Mouse (Mus musculus): Measurements from ENCODE around the gene Sgms1.

Gene Sgms1

DNA sequence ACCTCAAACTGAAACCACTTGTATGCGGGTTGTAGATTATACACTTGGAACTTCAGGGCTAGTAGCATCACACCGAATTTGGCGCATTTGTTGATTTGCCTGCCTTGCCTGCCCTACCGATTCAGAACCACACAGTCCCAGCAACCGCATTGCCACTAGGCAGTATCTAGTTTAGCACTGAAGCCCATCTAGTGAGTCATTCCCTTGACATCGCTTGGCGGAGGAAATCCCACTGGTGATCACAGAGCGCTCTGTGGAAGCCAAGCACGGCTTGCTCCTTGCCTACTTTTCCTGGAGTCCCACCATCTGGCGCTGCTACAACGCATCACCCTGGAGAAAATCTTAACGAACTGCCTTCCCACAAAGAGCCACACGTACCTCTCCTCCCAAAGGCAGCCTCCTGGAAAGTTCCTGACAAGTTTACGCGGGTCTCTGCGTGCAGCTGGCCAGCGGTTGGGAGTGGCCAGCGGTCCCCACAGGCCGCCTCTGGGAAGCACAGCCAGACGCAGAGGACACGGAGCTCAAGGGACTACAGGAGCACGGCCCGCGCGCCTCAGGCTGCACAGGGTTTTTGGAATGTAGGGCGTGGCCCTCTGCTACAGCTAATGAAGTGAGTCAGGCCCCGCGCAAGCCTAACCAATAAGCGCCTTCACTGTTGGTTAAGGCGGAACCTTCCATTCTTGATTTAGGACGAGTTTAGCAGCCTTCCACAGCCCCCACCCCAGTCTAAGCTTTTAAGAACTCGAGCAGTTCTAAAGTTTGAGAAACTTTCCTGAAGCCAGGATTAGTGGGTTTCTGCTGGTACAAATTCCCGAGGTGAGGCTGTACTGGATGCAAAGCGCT lies 178.8 kb downstream of the Sgms1 start:
- peak; percentile 97 for DNase-seq (ENCODE audit: low spot score)

DNA sequence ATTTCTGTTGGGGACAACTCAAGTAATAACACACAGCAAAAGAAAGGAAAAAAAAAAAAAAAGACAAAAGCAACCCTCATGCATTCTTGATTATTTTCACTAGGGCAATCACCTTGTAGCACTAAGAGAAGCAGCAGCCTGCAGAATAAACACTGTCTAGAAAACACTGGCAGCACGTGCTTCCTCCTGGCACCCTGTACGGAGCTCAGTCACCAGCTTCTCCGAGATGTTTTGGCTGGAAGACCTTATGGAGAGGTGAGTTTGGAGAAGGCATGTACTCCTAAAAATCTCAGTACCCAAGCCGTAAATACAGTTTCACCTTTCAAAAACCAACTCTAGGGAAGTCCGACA lies 179.4 kb downstream of the Sgms1 start:
- peak; percentile 21 for DNase-seq (ENCODE audit: low spot score)

DNA sequence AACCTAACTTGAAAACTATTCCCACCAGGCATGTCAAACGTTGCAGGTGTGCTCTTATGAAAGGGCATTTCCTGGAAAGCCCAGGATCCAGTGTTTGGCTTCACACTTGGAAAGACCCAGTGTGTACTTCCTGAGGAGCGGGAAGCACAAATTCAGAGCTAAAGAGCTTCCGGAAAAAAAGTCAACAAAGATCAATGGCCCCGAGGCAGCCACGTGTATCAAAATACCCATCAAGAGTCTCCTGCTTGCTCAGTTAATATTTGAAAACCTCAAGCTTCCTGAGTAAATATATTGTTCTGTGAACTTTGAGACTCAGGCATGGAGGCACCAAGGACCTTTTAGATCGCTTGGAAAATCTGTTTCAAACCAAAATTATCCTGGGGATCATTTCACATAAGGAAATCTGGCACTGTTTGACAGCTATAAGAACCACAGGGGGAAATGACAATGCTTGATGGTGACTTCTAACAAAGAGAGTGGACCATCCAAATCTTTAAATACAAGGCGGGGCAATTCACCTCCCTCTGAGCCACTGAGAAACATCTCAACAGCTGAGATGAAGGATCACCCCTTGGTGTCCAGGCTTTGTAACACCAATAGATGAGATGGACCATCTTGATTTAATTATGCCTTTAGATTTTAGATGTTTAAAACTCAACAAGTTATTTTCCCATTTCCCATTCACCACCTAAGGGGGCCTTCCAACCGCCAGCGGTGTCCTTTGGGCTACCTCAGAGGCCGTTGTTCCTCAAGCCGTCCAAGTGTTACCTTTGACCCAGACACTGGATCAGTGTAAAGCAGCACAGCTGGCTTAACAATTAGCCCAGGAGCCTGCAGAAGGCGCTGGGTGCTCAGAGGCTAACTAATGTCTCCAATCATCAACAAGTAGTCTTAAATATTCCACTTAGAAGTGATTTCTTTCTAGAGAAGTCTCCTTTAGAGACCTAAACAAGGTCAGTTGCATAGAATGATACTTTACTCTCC lies 187.1 kb downstream of the Sgms1 start:
- DNase-seq (ENCODE audit: low spot score): no peak

DNA sequence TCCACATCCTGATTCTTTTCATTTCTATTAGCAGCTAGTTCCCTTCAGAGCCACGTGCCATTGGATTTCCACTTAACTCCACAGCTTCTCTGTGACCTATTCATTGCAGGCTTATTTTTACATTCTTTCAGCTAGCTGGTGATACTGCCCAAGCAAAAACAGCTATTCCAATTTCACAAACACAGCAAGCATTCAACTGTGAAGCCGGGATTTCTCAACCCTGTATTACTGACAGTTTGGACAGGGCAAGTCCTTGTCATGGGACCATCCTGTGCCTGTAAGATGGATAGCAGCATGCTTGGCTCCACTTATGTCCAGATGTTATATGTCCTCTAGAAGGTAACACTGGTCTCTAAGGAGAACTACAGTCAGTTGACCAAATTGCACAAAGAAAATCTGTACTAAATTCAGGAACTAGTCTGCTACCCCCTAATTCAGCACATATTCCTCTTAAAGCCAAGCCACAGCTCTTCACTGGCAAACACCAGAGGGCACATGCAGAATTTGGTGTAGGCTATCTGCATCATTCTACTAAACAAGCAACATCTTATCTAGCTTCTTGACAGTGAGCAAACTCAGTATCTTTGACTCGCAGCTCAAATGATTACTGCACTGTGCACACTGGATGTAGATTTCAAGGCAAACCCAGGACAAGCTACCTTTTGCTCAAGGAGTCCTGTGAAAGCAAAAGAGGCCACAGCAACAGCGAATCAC lies 189.5 kb downstream of the Sgms1 start:
- DNase-seq (ENCODE audit: low spot score): no peak

DNA sequence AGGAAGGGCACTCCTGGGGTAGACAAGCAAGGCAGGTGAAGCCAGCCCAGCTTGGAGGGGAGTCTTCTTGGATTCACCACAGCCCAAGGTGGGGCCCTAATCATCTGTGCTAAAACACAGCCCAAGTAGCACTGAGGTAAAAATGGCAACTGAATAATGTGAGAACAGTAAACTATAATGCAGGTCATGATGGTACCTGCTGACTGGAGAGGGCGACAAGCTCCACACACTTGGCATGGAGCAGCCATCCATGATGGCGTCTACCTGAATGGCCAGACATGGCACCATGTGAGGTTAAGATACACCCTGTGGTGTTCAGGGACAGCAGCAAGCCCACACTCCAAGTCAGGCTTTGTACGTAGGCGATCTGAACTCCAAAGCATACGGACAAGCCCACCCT lies 190.4 kb downstream of the Sgms1 start:
- no peak for DNase-seq (ENCODE audit: low spot score)

DNA sequence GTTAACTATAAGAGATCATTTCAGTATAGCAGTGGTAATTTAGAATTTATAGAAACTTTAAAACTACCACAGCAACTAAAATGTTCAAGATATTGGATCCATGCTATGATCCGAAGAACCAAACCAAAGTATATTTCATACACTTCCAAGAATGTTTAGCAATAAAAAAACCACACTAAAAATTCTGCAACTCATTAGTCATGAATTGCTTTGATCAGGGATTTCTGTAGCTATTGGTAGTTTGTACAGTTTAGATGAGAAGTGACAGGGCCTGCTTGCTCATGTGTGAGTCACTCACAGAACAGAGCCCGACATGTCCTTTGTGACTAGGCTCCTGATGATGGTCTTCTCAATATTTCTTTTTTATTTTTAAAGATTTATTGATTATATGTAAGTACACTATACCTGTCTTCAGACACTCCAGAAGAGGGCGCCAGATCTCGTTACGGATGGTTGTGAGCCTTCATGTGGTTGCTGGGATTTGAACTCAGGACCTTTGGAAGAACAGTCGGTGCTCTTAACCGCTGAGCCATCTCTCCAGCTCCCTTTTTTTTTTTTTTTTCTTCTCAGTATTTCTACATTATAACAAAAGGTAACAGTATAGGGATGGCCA lies 190.9 kb downstream of the Sgms1 start:
- no peak for DNase-seq (ENCODE audit: low spot score)

DNA sequence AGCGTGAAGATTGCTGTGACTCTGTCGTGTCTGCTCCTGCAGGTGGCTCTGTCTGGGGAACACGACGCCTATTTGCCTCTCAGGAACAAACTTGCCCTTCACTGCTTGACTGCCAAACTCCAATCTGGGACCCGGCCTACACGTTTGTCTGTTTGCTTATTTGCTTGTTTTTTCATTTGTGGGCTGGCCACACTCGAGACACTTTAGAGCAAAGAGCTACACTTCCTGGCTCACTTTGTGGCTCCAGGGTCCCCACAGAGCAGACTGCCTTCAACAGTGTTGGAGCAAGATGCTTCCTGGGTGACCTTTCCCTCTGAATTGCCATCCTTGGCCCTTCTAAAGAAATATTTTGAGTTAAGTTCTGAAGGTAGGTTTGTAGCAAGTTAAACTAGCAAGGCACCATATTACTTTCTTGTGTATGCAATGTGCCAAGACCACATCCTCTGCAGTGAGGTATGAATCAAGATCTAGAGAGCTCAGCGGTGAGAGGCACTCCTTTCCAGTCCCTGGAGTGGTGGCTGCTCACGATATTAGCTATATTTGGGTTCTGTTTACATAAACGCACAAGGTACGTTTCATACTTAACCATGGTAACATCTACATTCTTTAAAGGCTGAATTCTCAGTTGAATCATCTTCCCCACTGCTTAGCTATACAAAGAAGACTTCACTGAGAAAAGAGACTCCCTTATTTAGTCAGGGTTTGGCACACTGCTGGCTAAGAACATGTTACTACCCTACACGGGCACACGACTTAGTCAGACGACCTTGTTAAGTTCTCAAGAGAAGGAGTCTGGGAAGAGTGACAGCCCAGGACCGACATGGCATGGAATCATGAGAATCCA lies 192.3 kb downstream of the Sgms1 start:
- DNase-seq (ENCODE audit: low spot score): no peak

DNA sequence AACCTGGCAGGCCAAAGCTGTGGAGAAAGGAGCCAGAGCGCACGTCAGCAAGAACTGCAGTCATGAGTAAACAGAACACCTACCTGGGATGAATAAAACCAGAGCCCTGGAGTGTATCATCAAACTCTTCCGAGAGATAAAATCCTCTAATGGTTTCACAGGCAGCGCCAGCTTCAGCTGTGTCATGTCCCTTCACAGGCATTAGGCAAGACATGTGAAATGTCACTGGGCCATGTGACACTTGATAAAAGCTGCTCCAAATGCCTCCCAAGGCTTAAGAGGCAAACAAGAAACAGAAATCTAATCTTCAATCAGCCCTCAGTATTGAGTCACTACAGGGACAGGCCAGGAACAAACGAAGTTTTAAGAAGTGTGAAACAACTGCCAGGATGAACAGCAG lies 193.3 kb downstream of the Sgms1 start:
- DNase-seq (ENCODE audit: low spot score): no peak

DNA sequence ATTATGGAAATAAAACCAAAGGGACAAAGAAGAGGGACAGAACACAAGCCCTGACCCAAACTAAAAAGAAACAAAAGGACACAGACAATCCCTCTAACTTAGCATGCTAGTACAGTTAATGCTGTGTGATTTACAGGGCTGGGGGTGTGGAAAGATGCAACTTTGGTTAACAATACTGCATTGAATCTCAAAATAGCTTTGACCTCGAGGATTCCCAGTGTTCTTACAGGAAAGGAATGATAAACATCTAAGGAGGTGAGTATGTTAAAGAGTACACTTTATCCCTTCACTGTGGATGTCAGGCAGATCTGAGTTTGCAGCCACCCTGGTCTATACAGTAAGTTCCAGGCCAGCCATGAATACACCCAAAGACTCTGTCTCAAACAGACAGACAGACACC lies 194.7 kb downstream of the Sgms1 start:
- no peak for DNase-seq (ENCODE audit: low spot score)

DNA sequence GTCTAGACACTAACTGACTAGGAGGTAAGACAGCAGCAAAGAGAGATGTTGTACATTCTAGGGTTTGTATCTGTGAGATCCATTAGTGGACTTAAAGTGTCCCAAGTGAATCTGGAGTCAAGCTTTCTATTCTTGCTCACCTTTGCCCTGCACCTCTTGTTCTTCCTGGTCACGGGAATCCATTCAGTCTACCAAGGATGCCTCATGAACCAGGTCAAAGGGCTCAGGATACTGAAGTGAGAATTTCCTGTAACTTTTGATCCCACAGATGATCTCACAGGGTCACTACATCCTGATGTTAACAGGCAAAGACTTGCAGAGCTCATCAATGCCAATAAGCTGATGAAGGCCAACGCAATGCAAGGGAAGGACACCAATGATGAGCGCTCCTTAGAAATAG lies 195.4 kb downstream of the Sgms1 start:
- DNase-seq (ENCODE audit: low spot score): no peak

DNA sequence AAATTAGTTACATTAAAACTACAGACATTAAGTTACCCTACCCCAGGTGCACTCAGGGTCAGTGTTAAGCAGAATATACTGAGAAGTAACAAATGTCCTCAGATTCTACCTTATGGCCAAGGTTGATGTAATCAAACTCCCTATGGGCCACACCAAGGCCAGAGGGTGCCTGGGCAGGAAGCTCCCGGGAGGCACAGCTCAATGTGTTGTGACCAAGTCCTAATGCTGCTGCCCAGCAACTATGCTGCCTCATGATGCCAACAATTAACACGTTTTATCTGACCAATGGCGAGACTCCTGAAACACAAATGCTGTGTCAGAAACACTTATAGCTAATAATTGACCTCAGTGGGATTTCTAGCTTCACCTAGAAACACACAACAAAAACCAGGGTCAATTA lies 197.9 kb downstream of the Sgms1 start:
- no peak for DNase-seq (ENCODE audit: low spot score)

DNA sequence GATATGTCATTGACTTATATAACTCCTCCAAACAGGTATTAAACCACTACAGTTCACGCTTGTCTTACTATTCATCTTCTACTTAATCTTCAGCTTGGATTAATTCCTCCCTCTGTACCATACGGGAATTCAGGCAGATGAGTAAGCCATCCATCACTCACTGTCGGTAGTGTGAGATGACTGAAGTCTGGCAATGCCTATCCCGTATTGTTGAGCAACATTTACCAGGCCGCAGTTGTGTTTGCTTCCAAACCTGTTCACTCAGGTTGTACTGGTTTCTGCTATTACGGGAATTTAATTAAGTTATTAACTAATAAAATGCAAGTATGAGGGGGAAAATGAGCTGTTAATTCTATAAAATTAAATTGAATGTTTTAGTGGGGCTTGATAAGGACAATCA lies 199.6 kb downstream of the Sgms1 start:
- DNase-seq (ENCODE audit: low spot score): no peak

DNA sequence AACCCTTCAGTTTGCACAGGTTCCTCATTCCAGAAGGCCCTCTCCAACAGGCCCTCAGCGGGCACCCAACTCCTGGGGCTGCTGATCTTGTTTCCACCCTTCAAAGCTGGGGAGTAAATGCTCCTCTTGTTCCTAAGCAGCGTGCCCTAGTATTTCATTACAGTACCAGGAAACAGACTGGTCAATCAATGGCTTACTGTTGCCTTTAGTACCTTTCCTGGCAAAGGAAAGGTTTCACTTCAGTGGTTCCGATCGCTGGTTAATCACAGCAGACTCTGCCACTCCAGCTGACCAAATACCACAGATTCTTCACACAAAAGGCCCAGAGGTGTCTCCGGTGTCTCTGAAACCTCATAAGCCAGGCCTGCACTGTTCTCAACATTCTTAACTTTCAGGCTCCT lies 200.5 kb downstream of the Sgms1 start:
- no peak for DNase-seq (ENCODE audit: low spot score)

DNA sequence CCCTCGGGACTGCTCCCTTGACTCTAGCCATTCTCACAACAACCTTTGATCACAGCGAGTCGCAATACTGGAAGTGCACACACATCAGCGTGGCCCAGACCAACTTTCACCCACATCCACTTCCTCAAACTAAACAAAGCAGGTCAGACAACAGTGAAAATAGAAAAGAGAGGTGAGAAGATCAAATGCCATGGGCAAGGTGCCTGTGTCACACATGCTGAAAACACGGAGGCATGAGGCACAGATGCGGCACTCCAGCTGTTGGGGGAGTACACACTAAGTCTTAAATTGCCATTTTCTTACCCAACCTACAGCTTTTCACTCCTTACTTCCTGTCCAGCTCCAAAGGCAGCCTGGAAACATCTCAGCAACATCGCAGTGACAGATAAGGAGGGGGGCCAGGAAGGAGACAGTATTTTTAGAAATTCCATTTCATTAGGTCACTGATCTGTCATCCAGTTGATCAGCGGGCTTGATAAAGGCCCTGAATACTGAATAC lies 202.9 kb downstream of the Sgms1 start:
- no peak for DNase-seq (ENCODE audit: low spot score)

DNA sequence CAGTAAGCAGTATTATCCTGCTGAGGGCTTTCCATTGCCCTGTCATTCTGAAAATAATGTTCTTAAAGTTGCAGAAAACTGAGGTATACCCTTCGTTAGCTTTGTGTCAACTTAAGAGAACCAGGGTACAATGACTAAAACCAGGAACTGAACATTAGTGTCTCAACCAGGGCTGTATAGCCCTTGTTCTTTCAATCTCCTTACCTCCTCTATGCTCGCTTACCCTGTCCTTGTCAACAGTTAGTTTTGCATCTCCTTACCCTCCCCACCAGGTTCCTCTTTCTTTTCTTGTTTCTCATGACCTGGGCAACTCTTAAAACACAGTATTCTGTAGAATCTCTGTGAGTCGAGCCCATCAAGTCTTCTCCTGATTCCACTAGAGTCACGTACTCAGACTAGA lies 206.5 kb downstream of the Sgms1 start:
- DNase-seq (ENCODE audit: low spot score): no peak

DNA sequence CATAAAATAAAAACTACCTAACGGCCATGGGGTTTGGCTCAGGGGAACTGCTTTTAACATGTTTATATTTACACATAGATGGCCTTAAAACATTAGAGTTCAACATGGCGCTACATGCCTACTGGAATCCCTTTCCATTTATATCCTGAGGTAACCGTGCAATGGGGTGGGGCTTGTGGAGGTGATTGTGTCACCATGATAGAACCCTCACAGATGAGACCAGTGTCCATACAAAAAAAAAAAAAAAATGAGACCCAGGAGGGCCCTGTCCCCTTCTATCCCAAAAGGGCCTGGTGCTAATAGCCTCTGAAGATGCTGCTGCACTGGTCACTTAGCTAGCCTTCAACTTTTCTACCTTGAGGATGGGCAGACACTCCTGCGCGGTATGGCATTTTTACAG lies 207.0 kb downstream of the Sgms1 start:
- DNase-seq (ENCODE audit: low spot score): no peak

DNA sequence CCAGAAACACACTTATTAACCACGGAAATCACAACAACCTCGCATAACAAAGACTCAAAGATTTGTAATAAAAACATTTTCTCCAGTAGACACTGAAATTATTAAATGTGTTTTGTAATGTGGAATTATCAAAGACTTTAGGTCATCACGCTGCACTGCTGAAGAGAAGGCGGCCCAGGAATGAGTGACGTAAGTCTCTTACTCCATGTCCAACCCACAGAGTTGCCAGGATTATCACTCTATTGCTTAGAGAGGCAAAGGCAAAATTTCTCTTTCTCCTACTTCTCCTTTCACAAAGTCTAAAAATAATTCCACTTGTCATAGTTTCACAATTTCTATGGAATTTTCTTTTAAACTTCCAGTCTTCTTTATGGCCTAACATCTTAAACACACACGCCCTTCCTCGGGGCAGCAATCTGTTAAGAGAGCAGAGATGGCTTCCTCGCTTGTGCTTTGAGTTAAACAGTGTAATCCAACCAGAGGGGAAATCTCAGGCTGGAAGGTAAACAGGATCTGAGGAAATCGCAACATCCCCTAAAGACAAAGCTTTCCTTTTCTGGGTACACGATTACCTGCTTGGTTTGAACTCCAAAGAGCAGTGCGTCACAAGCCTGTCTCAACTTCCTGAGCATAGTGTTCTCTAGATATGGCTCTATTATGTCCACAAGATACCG lies 207.7 kb downstream of the Sgms1 start:
- no peak for DNase-seq (ENCODE audit: low spot score)

DNA sequence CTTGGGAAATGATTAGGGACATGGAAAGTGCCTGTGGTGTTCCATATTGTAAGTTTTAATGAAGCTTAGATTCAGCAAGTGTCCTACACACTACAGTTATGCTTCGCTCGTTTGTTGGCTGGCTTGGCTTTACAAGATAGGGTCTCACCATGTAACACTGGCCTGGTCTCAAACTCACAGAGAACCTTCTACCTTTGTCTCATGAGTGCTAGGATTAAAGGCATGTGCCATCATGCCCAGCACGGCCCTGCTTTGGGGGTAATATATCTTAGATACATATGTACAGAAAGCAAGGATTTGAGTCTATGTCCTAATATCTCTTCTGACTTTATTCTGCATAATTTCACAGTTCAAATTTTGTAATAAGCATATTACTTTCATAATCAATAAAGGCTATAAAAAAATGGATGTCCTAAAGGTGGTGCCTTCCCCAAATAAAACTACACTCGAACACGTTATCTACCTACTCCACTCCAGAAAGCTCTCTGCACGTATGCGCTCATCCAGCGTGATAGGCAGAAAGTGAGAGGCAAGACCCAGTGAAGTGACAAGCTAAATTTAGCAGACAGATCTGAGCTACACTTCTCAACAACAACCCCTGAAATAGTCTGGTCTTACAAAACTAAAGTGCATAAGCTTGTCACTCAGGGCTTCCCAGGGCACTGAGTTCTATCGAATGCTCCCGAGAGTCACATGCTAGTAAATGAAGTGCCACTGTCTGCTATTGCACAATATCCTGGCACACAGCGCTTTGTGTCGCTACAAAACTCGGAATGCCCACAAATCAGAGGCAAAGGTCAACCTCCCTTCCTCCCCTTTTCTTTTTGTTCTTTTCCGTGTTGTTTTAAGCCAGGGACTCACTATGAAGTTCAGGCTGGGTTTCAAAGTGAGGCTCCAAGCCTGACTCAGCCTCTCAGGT lies 208.5 kb downstream of the Sgms1 start:
- DNase-seq (ENCODE audit: low spot score): no peak

DNA sequence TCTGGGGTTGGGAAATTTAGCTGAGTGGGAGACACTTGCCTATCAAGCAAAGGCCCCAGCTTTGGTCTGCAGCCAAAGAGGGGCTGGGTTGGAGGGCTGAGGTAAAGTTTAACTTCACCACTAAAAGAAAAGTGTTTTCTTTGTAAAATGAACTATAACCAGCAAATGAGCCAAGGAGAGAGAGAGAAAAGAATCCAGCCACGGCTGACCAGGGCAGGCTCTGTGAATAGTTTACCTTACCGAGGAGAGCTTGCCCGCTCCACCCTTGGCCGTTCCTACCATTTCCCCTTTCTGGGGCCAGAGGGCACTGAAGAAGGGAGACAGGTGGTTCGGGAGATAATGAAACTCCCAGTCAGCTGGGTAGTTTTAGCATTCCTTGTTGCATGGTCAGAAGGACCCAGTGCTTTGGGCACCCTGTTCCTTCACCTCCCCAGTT lies 209.5 kb downstream of the Sgms1 start:
- no peak for DNase-seq (ENCODE audit: low spot score)
